Mouse (Mus musculus) central nervous system, embryonic 14 days (tissue): ENCODE data around the gene Myh10. TPM values are rescaled to one million over a fixed set of nuclear protein-coding genes. Genes with fewer than 3 reads are reported as not detected.

ENCODE experiments used
- polyA plus RNA-seq: library from polyadenylated mRNA; depleted of rRNA; stranded (reverse); fragments of >200 nt; gene quantifications from 2 replicates; pipeline ENCODE4 v1.2.3, GENCODE M21; 2012; rRNA removed

The Myh10 gene
- 155 and 158 TPM in 2 replicates for polyA plus RNA-seq

DNA sequence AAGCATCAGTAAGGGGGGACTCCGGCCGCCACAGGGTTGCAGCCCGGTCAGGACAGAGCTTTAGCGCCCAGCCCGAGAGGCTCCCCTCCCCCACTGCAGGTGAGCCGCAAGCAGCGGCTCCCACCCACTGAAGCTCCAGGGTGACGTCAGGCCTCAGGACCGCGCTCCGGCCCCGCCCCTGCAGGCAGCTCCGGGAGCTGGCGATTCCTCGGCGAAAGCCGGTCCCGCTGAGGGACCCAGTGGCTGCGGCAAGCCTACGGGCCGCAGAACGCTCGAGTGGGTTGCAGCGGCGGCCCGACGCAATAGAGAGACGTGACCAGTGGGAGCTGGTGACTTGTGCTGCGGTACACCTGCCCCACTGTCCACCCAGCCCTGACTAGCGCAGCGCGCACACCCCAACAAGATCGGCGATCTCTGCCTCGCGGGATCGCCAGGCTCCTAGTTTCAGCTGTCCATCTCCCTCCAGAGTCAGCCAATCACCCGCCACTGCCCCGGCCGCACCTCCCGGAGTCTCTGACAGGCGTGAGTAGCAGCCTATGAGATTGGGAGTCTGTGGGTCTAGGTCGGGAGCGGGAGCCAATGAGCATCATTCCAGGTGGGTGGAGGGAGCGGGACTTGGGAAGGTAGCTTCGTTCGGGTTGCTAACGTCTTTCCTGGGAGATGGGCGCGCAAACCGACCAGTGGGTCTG, at the start of gene Myh10:
TSS of gene Myh10 (plus strand) at position 239 of the 689 bp plus-strand sequence.

Other genes with a start within 250 kb of the Myh10 start
- gene Pik3r6, start 188.5 kb upstream of the Myh10 start, polyA plus RNA-seq: 2.0 and 2.3 TPM in 2 replicates
- gene Mfsd6l, start 135.4 kb upstream of the Myh10 start, polyA plus RNA-seq: 0.11 and 0.26 TPM in 2 replicates
- 0.10 and 0.25 TPM in 2 replicates for gene Ccdc42, start 104.5 kb upstream of the Myh10 start, polyA plus RNA-seq
- 64.1 and 65.1 TPM in 2 replicates for gene Ndel1, start 180.3 kb downstream of the Myh10 start, polyA plus RNA-seq
- gene Rnf222, start 197.0 kb downstream of the Myh10 start, polyA plus RNA-seq: 0.05 and 0.09 TPM in 2 replicates
- 2,655 and 2,766 TPM in 2 replicates for gene Rpl26, start 210.0 kb downstream of the Myh10 start, polyA plus RNA-seq
- 3.6 and 4.4 TPM in 2 replicates for gene Odf4, start 235.5 kb downstream of the Myh10 start, polyA plus RNA-seq